Mouse (Mus musculus) heart, postnatal 0 days (tissue): ENCODE measurements around the gene Rad50. TPM values are rescaled to one million over a fixed set of nuclear protein-coding genes. Genes with fewer than 3 reads are reported as not detected.

Source experiments
- ATAC-seq: fragments of 200-750 bp; cut with Nextera tagmentation; 2 replicates; pipeline ENCODE4 v1.8.0; 2017; ENCODE audit warnings: low read depth, moderate number of reproducible peaks, moderate library complexity; ENCODE audit not compliant: insufficient read depth
- DNase-seq: peaks from one replicate; pipeline ENCODE4 v3.0.0-alpha.2; 2016; ENCODE audit warnings: low spot score
- H3K27ac ChIP-seq: fragments of 300-500 bp; sonication (generic); 2 replicates; pipeline ENCODE4 v1.5.1; 2014; ENCODE audit warnings: low read depth, mild to moderate bottlenecking
- H3K27me3 ChIP-seq: fragments of 300-500 bp; sonication (generic); 2 replicates; pipeline ENCODE4 v1.6.1; 2014; ENCODE audit warnings: low read length, mixed read lengths; ENCODE audit not compliant: control insufficient read depth, insufficient read depth
- H3K36me3 ChIP-seq: fragments of 300-500 bp; sonication (generic); replicated peaks from 2 replicates; pipeline ENCODE4 v1.6.1; 2014; ENCODE audit warnings: low read length, mixed read lengths; ENCODE audit not compliant: control insufficient read depth, insufficient read depth
- H3K4me1 ChIP-seq: fragments of 300-500 bp; sonication (generic); 2 replicates; pipeline ENCODE4 v1.6.1; 2014; ENCODE audit warnings: antibody characterized with exemption; ENCODE audit not compliant: control insufficient read depth, insufficient read depth
- H3K4me2 ChIP-seq: fragments of 300-500 bp; sonication (generic); 2 replicates; pipeline ENCODE4 v1.6.1; 2014; ENCODE audit warnings: low read depth, mild to moderate bottlenecking, low read length, moderate library complexity
- H3K4me3 ChIP-seq: fragments of 300-500 bp; sonication (generic); 2 replicates; pipeline ENCODE4 v1.5.1; 2014; ENCODE audit warnings: low read depth, low read length
- H3K9ac ChIP-seq: fragments of 300-500 bp; sonication (generic); replicated peaks from 2 replicates; pipeline ENCODE4 v1.6.1; 2014; ENCODE audit warnings: low read depth, low read length, mixed read lengths
- H3K9me3 ChIP-seq: fragments of 300-500 bp; sonication (generic); replicated peaks from 2 replicates; pipeline ENCODE4 v1.6.1; 2016; ENCODE audit warnings: low read length; ENCODE audit not compliant: control insufficient read depth
- CTCF ChIP-seq: IDR thresholded peaks from 2 replicates; pipeline ENCODE4 v1.5.1; 2016; ENCODE audit warnings: antibody characterized with exemption, control low read depth, low read depth
- EP300 ChIP-seq: IDR thresholded peaks from 2 replicates; pipeline ENCODE4 v1.6.1; 2016; ENCODE audit warnings: antibody characterized with exemption, low read depth
- WGBS: fragments of 180-500 bp; shearing (Covaris S2); extraction: QIAGEN DNeasy Blood & Tissue Kit; methylation state at CpG from one replicate; pipeline ENCODE4 v1.1.7; 2014; 5-methylcytosine and 5-hydroxymethylcytosine counted together
- polyA plus RNA-seq: library from polyadenylated mRNA; unstranded; fragments of >200 nt; fragmentation: Nextera tagmentation; extraction: Ambion mirVana; gene quantifications from 2 replicates; pipeline ENCODE4 v1.2.1, GENCODE M21; 2015
- total RNA-seq: library from RNA; depleted of rRNA; stranded (reverse); fragments of >200 nt; gene quantifications from 2 replicates; pipeline ENCODE4 v1.2.3, GENCODE M21; 2014; ENCODE audit warnings: low replicate concordance

Rad50 gene
- total and polyA plus RNA-seq, 2 experiments from 2014 or later = 5.9 to 14.9 TPM

DNA sequence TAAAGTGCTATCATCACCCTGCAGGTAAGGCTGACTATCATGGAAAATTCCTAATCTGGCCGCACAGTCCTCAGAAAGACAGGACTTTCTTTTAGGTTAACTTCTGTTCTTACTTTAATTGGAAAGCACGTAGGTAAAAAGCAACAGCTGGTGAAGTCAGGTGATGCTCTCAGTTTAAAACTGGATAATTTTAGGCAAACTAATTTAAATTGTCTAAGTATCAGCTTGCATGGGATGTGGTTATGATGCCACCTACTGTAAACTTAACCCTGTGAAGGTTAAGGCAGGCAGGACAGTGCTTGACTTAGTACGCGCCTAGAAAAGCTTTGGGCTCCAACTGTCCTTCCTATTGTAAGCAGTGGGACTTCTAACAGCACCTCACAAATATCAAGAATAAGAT lies 35.7 kb downstream of the Rad50 start:
- no peak overlapping the region for H3K4me2 ChIP-seq
- no peaks in the 10 kb centered on the region for H3K4me1 ChIP-seq
- H3K27ac ChIP-seq = no peak overlapping the region
- 93% methylated on average over 4 of the region's 4 CpGs for WGBS
- TF ChIP-seq CTCF (no peak), EP300 (no peak)
- DNase-seq (no peak), ATAC-seq (no peak)
- peaks cover 57% of the 10 kb centered on the region for H3K36me3 ChIP-seq
- no peaks in the 10 kb centered on the region for H3K9me3 ChIP-seq
- H3K4me3 ChIP-seq = no peak overlapping the region
- H3K9ac ChIP-seq = no peak overlapping the region
- H3K27me3 ChIP-seq = no peaks in the 10 kb centered on the region

DNA sequence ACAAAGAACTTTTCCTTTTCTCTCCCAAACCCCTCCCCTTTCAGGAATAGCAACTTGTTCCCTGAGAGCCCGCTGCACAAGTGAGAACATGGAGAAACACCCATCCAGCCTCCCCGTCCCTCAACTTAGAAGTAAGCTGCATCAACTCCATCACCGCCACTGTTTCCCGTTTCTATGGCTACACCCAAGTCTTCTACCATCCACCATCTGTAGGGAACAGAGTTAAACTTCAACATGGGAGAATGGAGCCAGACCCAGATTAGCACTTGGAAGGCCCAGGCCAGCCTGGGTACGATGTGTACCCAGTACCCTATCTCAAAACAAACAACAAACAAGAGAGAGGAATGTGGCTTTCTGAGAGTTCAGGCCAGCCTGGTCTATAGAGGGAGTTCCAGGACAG lies 43.0 kb downstream of the Rad50 start:
- H3K27ac ChIP-seq = no peak overlapping the region
- no peak for DNase-seq
- no peaks in the 10 kb centered on the region for H3K27me3 ChIP-seq
- H3K4me3 ChIP-seq = no peak overlapping the region
- no peaks in the 10 kb centered on the region for H3K9me3 ChIP-seq
- ATAC-seq = no peak
- H3K4me1 ChIP-seq = 0 out of 2 replicates have a peak, but pooled peaks cover 8% of the 10 kb centered on the region
- WGBS = 80% methylated on average over 5 of the region's 5 CpGs
- H3K4me2 ChIP-seq = no peak overlapping the region
- H3K36me3 ChIP-seq = peaks cover 44% of the 10 kb centered on the region
- no peak overlapping the region for H3K9ac ChIP-seq
- no peak for TF ChIP-seq CTCF
- TF ChIP-seq EP300 = no peak

DNA sequence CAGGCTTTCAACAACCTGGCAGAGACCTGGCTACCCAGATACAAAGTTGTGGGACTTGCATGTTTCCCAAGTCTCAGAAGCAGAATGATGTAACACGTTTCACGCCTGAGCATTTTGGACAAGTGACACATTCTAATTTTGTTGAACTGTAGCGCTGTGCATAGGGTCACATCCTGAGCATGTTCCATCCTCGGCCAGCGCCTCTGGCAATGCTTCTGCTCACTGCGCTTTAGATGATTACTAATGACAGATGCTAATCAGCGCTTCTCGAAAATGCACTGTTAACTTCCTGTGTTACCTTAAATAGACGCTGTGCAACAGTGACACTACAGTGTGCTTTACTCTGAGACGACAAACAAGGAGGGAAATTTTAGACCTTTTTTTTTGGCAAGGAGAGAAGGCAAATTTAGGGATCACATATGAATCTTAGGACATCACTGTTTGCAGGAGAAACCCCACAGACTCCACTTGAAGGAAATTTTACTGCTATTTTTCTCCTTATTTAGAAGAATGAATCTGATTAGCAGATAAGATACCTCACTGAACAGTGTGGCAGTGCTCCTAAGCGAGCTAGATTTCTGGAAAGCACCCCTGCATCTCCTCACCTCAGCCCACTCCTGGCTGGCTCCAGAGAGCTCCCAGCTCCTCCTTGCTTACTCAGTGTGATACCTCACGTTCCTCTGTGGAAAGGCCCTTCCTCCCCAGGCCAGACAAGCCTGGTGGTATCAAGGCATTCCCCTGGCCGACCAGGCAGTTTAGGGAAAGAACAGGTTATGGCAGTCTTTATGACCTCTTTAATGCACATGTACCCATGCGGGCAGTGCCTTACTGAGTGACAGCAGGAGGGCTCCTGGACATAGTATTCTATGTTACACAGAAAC lies 44.1 kb downstream of the Rad50 start:
- 33% methylated on average over 14 of the region's 14 CpGs for WGBS

DNA sequence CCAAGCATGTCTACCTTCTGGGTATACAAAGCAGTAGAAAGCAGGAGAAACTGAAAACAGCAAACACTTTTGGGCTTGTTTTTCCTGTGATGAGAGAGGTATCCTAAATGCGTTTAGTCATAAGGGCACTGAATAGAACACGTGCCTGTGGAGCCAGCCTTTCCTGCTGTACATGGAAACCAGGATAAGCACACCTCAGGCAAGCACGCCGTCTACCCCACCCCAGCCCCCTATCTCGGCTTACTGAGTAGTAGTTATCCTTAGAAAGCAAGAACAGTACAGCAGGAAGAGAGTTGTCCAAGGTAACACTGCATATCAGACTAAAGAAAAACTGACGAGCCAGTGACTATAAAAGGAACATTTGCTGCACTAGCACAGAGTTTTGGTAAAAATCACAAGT lies 49.3 kb downstream of the Rad50 start:
- H3K9me3 ChIP-seq = no peaks in the 10 kb centered on the region
- ATAC-seq (no peak), DNase-seq (no peak)
- H3K27ac ChIP-seq = no peak overlapping the region
- peaks cover 21% of the 10 kb centered on the region for H3K4me1 ChIP-seq
- peaks cover 17% of the 10 kb centered on the region for H3K36me3 ChIP-seq
- no peak overlapping the region for H3K9ac ChIP-seq
- H3K4me2 ChIP-seq = no peak overlapping the region
- H3K4me3 ChIP-seq = no peak overlapping the region
- TF ChIP-seq CTCF (no peak), EP300 (no peak)
- WGBS = 47% methylated on average over 6 of the region's 6 CpGs
- no peaks in the 10 kb centered on the region for H3K27me3 ChIP-seq

More for the DNA sequence above, 44.1 kb downstream of the Rad50 start:
- no peak for TF ChIP-seq CTCF
- no peak for TF ChIP-seq EP300
- Histone ChIP-seq H3K9ac (no peak overlapping the region), H3K4me1 (0 out of 2 replicates have a peak, but pooled peaks cover 8% of the 10 kb centered on the region), H3K36me3 (peaks cover 36% of the 10 kb centered on the region), H3K27me3 (no peaks in the 10 kb centered on the region), H3K9me3 (no peaks in the 10 kb centered on the region), H3K4me3 (no peak overlapping the region), H3K27ac (no peak overlapping the region), H3K4me2 (no peak overlapping the region)
- ATAC-seq = no peak
- DNase-seq = no peak

DNA sequence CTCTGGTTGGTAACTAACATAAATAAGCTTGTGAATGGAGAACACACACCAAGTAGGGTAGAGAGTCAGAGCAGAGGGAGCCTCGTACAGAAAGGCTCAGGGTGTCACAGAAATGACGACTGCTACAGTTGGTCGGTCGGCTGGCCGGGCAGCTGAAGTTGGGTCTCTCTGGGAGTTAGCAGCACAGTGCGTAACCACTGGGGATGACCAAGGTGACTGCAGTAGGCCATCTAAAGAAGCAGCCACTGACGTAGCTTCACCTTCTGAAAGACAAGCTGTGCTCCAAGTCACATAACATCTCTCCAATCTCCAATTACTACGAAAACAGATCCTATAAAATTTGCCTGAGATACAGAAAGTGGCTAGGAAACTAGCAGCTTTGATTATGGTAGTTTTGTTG lies 49.7 kb downstream of the Rad50 start:
- WGBS = 75% methylated on average over 8 of the region's 8 CpGs
- no peak for ATAC-seq
- Histone ChIP-seq H3K4me2 (no peak overlapping the region), H3K4me1 (peaks cover 21% of the 10 kb centered on the region), H3K27me3 (no peaks in the 10 kb centered on the region), H3K9ac (no peak overlapping the region), H3K36me3 (peaks cover 17% of the 10 kb centered on the region), H3K9me3 (no peaks in the 10 kb centered on the region), H3K27ac (no peak overlapping the region), H3K4me3 (no peak overlapping the region)
- no peak for DNase-seq
- no peak for TF ChIP-seq CTCF
- no peak for TF ChIP-seq EP300
